Mouse (Mus musculus): ENCODE measurements at regions not wholly inside any gene's neighbourhood (a gene's known extent, or its start where the extent isn't known, plus 50 kb on each side); places are given as distances from the start of the nearest gene placed in this dataset.

GRCm38 (mm10) chr13:102593405-102594200, 99.8 kb upstream of the Cd180 start:
- TF ChIP-seq CTCF (IDR thresholded peaks at IDR 0.05; ENCODE audit: low read depth) (no peak), EP300 (IDR thresholded peaks at IDR 0.05; ENCODE audit: low read depth) (peak; percentile 9; the same call in 1 of the 2 replicates)

All from liver, postnatal 0 days (tissue).